Mouse (Mus musculus): Measurements from ENCODE around the gene Hectd2.
A peak's percentile ranks its signal among the peaks of the same experiment; 100 is the strongest.

Gene Hectd2

GRCm38 (mm10) chr19:36554046-36554784 lies at the start of gene Hectd2:
TSS of gene Hectd2 (plus strand) at chr19:36554639.
- DNase-seq (ENCODE audit: low spot score in 2 of 2): peak; percentile 23 to 68

DNA sequence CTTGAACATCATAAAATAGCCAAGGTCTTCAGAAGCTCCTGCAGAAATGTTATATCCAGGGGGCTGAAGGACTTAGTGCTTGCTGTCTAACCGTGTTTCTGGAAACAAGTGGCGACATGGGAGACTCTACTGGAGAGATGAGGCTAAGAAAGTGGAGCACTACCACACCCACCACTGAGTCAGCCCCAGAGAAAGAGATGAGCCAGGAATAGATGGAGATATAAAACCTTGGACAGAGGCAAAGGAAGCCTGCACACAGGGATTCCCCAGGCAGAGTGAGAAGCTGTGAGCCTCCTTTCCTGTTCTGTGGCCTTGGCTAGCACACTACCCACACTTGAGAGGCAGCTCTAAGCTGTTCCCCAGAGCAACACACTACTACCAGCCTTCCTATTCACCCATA lies 49.7 kb upstream of the Hectd2 start:
- no peak for DNase-seq (ENCODE audit: low spot score in 2 of 2)

DNA sequence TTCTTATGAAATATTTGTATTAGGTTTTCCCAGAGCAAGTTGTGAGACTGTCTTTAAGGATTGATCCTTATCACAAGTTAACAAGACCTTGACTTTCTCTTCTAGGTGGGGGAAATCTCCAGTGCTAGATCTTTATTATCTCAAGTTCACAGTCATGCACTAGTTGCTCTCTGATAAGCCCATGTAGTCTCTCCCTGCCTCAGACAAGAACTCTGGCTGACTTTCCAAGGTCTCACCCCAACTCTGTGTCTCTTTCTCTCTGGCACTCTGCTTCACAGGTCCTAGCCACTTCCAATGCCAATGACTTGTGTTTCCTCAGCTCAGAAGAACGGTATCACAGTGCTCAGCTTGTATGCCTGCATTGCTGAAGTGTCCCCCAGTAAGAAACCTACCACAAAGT lies 43.1 kb upstream of the Hectd2 start:
- DNase-seq (ENCODE audit: low spot score in 2 of 2): no peak

DNA sequence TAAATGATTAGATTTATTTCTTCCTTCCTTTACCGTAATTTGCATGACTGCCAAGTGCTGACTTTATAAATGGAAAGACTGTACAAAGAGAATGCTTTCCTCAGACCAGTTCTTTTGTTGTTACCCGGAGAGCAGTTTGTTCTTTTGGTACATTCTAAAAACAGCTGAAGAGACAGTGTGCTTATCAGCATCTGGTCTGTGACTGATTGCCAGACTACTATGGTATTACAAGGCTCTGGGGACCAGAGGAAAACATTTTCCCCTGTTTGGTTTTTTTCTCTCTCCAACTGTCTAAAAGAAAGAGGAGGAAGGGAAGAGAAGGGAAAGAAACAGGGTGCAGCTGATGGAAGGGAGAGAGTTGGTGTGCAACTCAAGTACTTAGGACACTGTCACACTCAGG lies 36.0 kb upstream of the Hectd2 start:
- DNase-seq (ENCODE audit: low spot score in 2 of 2): no peak

DNA sequence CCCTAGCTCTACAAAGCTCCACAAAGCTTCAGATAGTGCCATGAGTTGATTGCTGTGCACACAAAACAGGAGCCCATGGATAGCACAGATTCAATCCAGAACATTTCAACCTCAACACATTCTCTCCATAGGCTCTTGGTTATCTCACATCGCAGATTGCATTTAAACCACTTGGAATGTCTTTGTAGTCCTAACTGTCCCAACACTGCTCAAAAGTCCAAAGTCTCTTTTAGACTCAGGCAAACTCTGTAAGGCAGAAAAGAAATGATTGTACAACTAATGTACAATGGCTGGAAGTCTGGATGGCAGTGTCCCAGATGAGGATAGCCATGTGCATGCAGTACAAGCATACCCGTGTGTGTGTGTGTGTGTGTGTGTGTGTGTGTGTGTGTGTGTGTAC lies 32.9 kb upstream of the Hectd2 start:
- DNase-seq (ENCODE audit: low spot score in 2 of 2): no peak

DNA sequence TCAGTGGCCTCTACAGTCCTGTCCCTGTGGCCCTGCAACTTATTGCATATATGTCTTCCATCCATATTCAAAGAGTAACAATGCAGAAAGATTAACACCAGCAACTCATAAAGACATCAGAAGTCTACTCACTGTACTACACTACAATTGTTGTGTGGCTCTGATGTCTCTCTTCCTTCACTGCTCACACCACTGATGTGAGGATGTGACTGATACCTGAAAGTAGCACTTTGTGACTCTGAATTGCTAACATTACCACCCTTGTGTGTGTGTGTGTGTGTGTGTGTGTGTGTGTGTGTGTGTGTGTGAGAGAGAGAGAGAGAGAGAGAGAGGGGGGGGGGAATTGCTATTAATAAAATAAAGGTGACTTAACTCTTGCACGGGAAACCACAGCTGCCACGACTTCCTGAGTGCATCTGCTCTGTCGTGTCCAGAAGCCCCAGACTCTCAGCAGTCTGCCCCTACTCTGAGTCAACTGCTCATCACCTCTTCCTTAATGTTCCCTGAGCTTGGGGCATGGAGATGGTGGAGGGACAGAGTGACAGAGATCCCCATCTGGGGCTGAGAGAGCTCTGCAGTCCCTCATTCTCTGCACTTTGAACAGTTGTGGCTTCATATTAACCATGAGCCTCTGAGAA lies 31.8 kb upstream of the Hectd2 start:
- no peak for DNase-seq (ENCODE audit: low spot score in 2 of 2)

DNA sequence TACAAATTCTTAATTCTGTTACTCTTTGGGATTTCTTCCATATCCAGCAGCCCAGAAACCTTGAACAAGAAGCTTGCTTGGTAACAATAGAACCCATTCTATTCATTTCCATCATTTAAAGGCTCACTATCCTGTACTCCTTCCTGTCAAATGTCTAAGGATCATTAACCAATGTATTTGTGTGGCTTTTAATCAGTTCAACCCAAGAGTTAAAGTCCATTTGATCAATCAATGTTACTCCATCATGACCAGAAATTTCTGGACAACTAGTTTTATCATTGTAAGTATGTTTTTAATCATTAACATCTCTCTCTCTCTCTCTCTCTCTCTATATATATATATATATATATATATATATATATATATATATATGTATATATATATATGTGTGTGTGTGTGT lies 29.4 kb upstream of the Hectd2 start:
- no peak for DNase-seq (ENCODE audit: low spot score in 2 of 2)

- DNase-seq (ENCODE audit: low spot score in 2 of 2): peak in 1 of 2 experiments; percentile 69
These were observed 21.4 kb upstream of the Hectd2 start for GRCm38 (mm10) chr19:36533082-36533481.

GRCm38 (mm10) chr19:36534011-36534765 lies 20.3 kb upstream of the Hectd2 start:
- no peak for DNase-seq (ENCODE audit: low spot score in 2 of 2)

- DNase-seq (ENCODE audit: low spot score in 2 of 2): no peak
These were observed 19.7 kb upstream of the Hectd2 start for GRCm38 (mm10) chr19:36534766-36535140.

DNA sequence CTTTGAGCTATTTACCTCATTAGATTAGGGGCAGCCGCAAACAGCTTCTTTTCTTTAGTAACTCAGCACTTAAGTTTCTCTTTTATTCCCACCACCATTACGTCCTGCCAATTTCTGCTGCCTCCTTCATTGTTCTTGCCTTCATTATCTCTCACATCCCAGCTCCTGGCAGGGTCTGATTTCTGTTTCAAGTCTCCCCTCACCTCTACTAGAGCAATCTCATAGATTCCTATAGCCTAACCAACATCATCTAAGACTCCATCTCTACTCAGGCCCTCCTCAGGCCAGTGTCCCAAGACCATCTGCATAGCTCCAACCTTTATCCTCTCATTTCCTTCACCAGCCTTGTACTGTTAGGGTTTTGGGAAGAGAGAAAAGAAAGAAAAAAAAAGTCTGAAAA lies 19.3 kb upstream of the Hectd2 start:
- DNase-seq (ENCODE audit: low spot score in 2 of 2): no peak

- no peak for DNase-seq (ENCODE audit: low spot score in 2 of 2)
These were observed 18.6 kb upstream of the Hectd2 start for GRCm38 (mm10) chr19:36535878-36536277.

- DNase-seq (ENCODE audit: low spot score in 2 of 2): no peak
These were observed 17.5 kb upstream of the Hectd2 start for GRCm38 (mm10) chr19:36536929-36537328.

DNA sequence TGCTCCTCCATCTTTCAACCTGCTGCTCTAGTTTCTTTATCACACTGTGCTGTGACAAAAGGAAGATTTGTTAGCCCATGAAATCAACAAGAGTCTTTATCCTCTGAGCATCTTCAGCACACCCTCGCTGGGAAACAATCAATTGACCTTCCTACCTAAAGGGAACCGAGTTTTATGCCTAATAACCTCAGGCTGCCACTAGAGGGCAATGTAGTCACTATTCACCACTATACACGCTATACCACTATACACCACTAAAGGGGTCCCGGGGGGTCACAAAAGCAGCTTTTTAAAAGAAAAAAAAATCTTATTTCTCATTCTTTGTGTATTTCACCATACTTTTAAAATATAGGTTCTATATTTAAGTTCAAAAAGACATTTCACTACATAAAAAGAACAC lies 15.9 kb upstream of the Hectd2 start:
- no peak for DNase-seq (ENCODE audit: low spot score in 2 of 2)

GRCm38 (mm10) chr19:36539311-36539710 lies 15.1 kb upstream of the Hectd2 start:
- DNase-seq (ENCODE audit: low spot score in 2 of 2): no peak

- DNase-seq (ENCODE audit: low spot score in 2 of 2): no peak
These were observed 14.3 kb upstream of the Hectd2 start for GRCm38 (mm10) chr19:36540012-36540606.

DNA sequence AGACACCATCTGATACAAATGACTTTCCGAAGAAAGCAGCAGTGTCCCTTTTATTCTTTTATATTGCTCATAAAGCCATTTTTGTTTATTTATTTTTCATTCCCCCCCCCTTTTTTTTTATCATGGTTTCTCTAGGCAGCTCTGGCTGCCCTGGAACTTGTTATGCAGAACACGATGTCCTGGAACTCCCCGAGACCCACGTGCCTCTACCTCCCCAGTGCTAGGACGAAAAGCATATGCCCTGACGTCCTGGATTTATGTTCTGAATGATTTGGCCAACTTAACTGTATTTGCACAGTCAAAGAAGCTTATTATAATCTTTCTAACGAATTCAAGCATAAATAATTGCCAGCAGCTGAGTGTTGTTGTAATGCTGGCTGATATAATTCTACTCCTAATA lies 13.7 kb upstream of the Hectd2 start:
- DNase-seq (ENCODE audit: low spot score in 2 of 2): no peak

GRCm38 (mm10) chr19:36553561-36554045 lies 836 bp upstream of the Hectd2 start:
- no peak for DNase-seq (ENCODE audit: low spot score in 2 of 2)

DNA sequence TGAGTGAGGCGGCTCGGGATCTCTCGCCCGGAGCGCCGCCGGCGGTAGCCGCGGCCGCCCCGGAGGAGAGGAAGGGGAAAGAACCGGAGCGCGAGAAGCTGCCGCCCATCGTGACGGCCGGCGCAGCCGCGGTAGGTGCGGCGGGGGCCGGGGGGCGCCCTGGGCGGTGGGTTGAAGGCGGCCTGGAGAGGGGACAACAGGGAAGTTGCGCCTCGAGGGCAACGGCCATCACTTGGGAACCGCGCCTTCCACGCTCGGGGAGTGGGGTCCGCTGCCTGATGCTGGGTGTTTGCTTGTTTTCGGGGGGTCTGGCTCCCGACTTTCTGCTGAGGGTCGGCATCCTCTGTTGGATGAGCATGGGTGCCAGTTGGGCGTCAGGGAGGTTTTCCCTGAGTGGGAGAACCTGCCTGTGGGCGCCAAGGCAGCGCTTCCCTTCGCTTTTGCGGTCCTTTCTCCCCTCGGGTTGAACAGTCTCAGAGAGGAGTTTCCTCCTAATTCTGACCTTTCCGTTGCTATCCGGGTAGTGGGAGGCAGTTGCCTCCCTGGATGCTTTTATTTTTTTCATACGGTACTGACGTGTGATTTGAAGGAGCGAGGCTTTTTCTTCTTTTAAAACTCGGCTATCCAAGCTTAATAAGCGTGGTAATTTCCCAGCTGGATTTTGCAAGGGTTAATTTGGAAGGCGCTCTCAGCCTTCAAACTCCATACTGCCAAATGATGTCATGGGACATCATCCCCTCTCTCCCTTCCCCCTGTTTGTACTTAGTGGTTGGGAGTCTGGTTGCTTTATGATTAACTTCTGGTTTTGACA lies 551 bp downstream of the Hectd2 start:
- DNase-seq (ENCODE audit: low spot score in 2 of 2): peak in 1 of 2 experiments; percentile 69

DNA sequence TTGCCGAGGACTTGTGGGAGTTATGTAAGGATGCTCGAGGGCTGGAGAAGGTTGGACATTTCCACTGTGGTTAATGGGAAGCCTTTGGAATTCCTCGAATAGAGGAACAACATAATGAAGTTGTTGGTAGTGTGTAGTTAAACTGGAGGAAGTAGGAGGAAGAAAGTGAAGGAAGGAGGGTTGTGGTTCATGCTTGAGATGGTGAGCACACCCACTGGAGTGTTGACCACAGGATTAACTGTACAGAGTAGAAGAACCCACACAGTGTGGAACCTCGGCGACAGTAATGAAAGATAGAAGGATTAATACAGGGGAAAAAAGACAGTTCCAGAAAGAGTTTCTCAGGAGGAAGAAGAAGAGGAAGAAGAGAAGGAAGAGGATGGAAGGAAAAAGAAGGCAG lies 4.9 kb downstream of the Hectd2 start:
- DNase-seq (ENCODE audit: low spot score in 2 of 2): no peak

GRCm38 (mm10) chr19:36560160-36560559 lies 5.7 kb downstream of the Hectd2 start:
- no peak for DNase-seq (ENCODE audit: low spot score in 2 of 2)
